Mouse (Mus musculus): Measurements from ENCODE around the gene Jchain. TPM values are rescaled to one million over a fixed set of nuclear protein-coding genes. Genes with fewer than 3 reads are reported as not detected.

Gene Jchain
- polyA plus RNA-seq, 3 experiments from 2014 or later = 13.7 to 95.4 (median 24.5) TPM

DNA sequence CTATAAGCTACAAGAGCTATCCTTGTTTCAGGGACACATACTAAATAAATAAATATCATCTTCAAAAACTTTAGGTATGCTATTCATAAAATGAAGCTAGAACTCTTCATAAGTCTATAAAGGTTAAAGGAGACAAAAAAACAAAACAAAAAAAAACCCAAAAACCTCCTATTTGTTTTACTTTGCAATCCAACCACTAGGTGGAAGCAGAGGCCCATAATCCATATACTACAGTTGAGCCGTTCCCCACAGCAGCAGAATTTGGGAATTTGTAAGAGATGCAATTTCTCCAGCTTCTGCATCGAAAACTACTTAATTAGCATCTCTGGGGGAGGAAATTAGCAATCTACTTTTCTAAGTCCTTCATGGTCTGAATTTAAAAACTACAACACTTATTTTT is 8.5 kb downstream of the Jchain start:
- ATAC-seq = peak; percentile 83

DNA sequence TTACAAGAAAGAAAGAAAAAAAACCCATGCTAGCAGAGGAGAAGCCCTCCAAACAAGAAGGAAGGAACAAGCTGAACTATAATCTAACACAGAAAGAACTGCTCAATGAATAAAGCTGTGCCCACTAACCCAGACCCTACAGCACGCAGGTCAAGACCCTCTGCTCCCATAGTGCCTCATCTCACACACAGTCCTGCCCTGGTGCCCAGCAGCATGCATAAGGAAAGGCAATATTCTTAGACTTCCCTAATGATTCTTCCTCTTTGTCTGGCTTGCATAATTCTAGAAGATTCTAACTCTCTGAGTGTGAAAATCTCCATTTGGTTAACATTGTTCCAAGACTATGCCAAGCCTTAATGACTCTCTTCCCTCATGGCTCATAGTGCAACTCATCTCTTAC is 18.7 kb downstream of the Jchain start:
- ATAC-seq = no peak

DNA sequence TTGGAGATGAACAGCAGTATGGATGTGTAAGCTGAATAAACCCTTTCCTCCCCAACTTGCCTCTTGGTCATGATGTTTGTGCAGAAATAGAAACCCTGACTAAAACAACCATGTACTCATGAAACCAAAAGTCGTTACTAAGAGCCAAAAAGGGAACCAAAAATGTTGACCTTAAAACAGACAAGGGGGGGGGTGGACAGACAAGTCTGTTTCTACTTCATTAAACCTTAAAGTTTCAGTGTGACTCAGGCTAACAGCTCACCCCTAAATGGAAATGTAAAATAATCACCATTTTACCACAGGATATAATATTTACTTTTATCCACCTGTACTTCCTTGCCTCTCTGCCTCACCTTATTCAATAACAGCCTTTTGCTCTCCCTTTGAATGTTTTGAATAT is 19.1 kb downstream of the Jchain start:
- ATAC-seq = no peak

DNA sequence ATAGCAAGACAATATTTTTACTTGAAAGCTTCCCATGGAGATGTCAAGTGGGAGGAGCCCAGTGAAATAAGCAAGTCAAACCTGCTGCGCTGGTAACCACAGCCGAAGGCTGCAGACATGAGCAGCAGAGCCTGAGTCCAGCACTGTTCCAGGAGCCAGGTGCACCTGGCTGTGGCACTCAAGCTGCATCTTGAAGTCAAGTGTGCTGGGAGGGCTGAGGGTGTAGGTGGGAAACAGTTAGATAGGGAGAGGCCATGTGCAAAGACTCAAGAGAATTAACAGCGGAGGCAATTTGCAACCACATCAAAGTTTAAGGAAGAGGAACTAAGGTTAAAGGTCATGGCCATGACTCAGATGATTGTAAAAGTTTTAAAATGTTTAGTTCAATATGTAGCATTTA is 27.9 kb downstream of the Jchain start:
- ATAC-seq = peak; percentile 77

DNA sequence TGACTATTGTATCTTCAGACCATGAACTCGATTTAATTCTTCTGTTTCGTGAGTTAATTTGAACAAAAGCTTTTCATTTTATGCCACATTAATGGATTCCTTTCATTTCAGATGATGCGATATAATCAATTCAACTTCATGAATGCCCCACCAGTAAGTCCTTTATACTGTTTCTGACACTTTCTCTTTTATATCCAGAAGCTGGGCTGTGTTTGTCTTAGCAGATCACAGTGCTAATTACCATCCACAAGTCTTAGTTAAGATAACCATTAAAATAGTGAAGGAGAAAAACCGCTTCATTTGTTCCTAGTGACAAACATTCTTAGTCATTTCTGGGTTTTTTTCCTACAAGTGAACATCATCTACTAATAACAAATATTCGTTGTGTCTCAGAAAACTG is 36.6 kb downstream of the Jchain start:
- ATAC-seq = no peak

DNA sequence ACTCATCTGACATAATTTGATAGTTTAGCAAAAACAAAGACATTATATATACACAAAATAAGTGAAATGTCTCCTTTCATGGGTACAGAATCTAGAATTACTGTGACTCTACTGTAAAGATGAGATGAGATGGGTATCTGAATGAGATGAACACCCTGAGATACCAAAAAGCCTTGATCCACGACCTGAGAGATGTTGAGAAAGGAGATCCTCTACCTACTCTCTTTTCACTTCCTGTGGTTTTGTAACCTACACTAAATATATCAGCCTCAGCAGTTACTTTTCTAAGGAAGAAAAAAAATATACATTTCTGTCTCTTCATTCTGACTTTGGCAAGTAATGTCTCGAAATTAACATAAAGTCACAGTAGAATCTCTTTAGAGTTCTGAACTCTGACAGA is 38.7 kb downstream of the Jchain start:
- ATAC-seq = no peak

DNA sequence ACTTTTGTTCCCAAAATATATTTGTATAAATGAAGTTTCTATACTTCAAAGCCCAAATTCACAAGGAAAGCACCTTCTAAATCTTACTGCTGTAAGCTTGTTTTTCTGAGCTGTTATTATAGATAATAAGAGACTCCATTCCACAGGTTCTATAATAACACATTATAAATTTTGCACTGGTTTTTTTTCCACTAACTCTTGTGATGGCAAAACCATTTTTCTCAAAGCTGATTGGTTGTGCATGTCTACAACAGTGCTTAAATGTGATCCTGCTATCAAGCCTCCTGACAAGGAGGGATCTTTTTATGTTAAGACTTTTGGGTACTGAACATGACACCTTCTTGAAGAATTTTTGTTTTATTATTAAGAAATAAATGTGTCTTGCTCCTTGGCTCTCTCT is 40.0 kb downstream of the Jchain start, which contains the start of gene Enam:
Gene Enam, plus strand, starts transcription at position 301 of the 400 bp plus-strand sequence.
- ATAC-seq = no peak

Other genes with a start within 250 kb of the Jchain start
- not detected for gene Prol1, start 210.6 kb downstream of the Jchain start, polyA plus RNA-seq (2017; shearing (Covaris generic))
- gene Amtn, start 151.8 kb downstream of the Jchain start, polyA plus RNA-seq (2017; shearing (Covaris generic)) = not detected
- not detected for gene Ambn, start 71.9 kb downstream of the Jchain start, polyA plus RNA-seq (2017; shearing (Covaris generic))
- under 1 TPM in 1 of 3 experiments, not detected in 2; 0.09 TPM for gene Enam, start 39.9 kb downstream of the Jchain start, polyA plus RNA-seq (2017; shearing (Covaris generic))
- gene Utp3, start 26.6 kb upstream of the Jchain start, polyA plus RNA-seq (2017; shearing (Covaris generic)) = 10 to 100 TPM; 84.0 to 91.4 (median 88.5) TPM
- 1 to 10 TPM; 2.2 to 3.8 (median 3.7) TPM for gene Rufy3, start 37.1 kb upstream of the Jchain start, polyA plus RNA-seq (2017; shearing (Covaris generic))
- gene Grsf1, start 148.3 kb upstream of the Jchain start, polyA plus RNA-seq (2017; shearing (Covaris generic)) = 10 to 100 TPM in 1 of 3 experiments, 1 to 10 TPM in 2; 5.7 to 10.0 (median 7.8) TPM
- 10 to 100 TPM in 1 of 3 experiments, 1 to 10 TPM in 2; 8.8 to 11.5 (median 8.9) TPM for gene Mob1b, start 193.0 kb upstream of the Jchain start, polyA plus RNA-seq (2017; shearing (Covaris generic))
- gene Dck, start 237.1 kb upstream of the Jchain start, polyA plus RNA-seq (2017; shearing (Covaris generic)) = 10 to 100 TPM; 39.4 to 97.7 (median 42.7) TPM

Measured in inflammation-experienced regulatory T-cells, adult 6 months (primary cell).